Mouse (Mus musculus) forelimb bud, embryonic 11.5 days (tissue): Measurements from ENCODE around the gene Gm42906.

Experiments
- DNase-seq: peaks from one replicate; pipeline ENCODE4 v3.0.0-alpha.2; 2012; ENCODE audit warnings: low read depth, low spot score

The Gm42906 gene

GRCm38 (mm10) chr5:151027171-151027570 is 400.8 kb downstream of the Gm42906 start:
- DNase-seq = peak; percentile 69

GRCm38 (mm10) chr5:151026069-151026468 is 401.9 kb downstream of the Gm42906 start:
- DNase-seq = no peak

GRCm38 (mm10) chr5:151024483-151024882 is 403.5 kb downstream of the Gm42906 start:
- no peak for DNase-seq

GRCm38 (mm10) chr5:151023461-151023860 is 404.5 kb downstream of the Gm42906 start:
- no peak for DNase-seq

DNA sequence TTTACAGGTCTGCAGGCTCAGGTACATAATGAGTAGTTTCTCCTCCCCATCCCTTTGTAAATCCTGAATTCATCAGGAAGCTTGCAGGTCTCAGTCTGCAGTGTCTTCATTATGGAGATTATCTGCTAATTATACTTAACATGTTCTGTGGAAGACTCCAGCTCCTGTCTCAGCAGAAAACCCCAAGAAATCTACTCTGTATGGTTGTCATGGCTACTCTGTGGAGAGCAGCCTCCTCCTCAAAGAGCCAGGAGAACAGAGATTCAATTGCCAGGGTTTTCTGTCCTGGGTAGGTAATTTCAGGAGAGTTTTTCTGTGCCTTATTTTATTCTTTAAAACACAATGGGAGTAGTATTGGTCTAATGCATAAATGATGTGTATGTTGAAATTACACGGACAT is 405.0 kb downstream of the Gm42906 start:
- DNase-seq = no peak

- no peak for DNase-seq
Measured at GRCm38 (mm10) chr5:151022026-151022425, 405.9 kb downstream of the Gm42906 start.

DNA sequence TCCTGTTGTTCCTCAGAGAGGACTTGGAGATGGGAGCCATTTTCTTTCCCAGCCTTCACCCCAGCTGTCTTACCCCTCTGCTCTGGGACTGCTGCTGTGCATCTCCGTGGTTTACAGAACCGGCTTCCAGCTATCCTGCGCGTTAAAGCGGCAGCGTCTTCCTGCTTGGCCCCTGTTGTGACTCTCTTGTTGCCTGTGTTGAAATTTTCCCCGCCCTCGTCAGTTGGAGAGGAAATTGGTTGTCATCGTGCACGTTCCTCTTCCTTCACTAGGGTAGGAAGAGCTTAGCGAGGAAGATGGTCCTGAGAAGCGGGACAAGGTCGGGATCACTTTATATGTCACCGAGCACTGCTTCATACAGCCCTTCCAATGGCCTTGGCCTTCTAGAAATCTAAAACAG is 407.1 kb downstream of the Gm42906 start:
- no peak for DNase-seq

DNA sequence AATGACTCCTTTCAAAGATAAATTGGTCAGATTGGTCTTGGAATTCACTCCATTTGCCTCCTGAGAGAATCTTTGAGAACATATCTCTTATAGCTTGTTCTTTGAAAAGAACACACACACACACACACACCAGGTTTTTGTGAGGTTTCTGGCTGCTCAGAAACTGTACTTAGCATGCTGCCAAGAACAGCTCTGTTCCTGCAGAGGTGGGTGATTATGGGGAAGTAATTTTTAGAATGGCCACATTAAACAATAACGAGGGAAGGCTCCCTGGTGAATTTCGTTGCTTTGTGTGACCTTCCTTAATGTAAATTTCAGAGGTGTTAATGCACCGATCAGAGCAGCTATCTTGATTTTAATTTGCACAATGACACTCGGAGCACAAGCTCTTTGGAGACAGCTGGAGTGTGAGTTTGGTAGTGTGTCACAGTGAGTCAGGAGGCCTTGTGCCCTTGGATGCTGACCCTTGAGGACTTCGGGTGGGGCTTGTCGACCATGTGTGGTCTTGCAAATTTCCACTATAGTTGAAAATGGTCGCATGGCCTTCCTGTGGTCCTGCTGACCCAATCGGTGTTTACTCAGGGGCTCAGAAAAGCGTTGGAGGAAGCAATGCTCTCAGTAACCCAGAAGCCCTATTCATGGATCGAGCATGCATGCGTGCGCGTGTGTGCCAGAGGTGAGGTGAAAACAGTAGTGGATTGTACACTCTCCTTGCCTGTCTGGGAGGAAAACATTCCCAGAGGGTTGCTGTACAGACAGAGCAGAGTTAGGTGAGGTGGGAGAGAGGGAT is 407.7 kb downstream of the Gm42906 start:
- DNase-seq = no peak

- DNase-seq = no peak
Measured at GRCm38 (mm10) chr5:151018959-151019358, 409.0 kb downstream of the Gm42906 start.

DNA sequence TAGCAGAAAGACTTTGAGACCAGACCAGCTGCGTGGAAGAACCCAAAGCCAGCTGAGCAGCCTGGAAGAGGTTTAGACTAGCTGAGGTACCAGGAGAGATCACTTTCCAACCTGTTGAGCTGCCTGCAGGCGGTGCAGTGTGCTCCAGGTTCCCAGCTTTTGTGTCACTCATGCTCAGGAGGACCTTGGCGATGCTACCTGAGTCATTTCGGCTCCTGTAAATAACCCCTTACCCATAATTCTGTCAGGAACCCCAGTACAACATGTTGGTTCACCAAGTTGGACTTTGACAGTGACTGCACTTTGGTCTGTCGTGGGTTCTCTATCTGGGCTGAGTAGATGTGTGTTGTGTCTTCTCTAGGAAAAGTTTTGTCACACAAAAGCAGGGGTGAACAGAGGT is 409.5 kb downstream of the Gm42906 start:
- DNase-seq = no peak
